Mouse (Mus musculus) spleen, adult 2 months (tissue): ENCODE data around the gene C1ql4. TPM values are rescaled to one million over a fixed set of nuclear protein-coding genes. Genes with fewer than 3 reads are reported as not detected.

Source experiments
- DNase-seq, 2 experiments: peaks; one replicate each; pipeline versions ENCODE4 v3.0.0 to v3.0.0-alpha.2; 2012 to 2021; ENCODE audit warnings: low spot score in 2 of 2, low read depth in 1 of 2
- H3K27ac ChIP-seq: fragments of 200-500 bp; 2 replicates; pipeline ENCODE4 v1.5.1; 2012; ENCODE audit warnings: low read length, inconsistent platforms; ENCODE audit not compliant: insufficient read depth
- H3K27me3 ChIP-seq: fragments of 200-500 bp; 2 replicates; pipeline ENCODE4 v1.6.1; 2012; ENCODE audit warnings: mild to moderate bottlenecking, moderate library complexity, low read length, inconsistent platforms; ENCODE audit not compliant: control insufficient read depth, insufficient read depth
- H3K36me3 ChIP-seq: fragments of 200-500 bp; 2 replicates; pipeline ENCODE4 v1.6.1; 2012; ENCODE audit warnings: mild to moderate bottlenecking, low read length, inconsistent platforms; ENCODE audit not compliant: control insufficient read depth, insufficient read depth
- H3K4me1 ChIP-seq: fragments of 200-500 bp; 2 replicates; pipeline ENCODE4 v1.6.1; 2011; ENCODE audit warnings: inconsistent platforms; ENCODE audit not compliant: control insufficient read depth, insufficient read depth, insufficient read length
- H3K4me3 ChIP-seq: fragments of 200-500 bp; 2 replicates; pipeline ENCODE4 v1.5.1; 2011; ENCODE audit warnings: mild to moderate bottlenecking, inconsistent platforms; ENCODE audit not compliant: insufficient read depth, insufficient read length; ENCODE audit errors: extremely low read depth
- CTCF ChIP-seq: fragments of 200-500 bp; IDR thresholded peaks from 2 replicates; pipeline ENCODE4 v1.5.1; 2011; ENCODE audit warnings: mild to moderate bottlenecking, inconsistent platforms; ENCODE audit not compliant: insufficient read depth, insufficient read length, insufficient replicate concordance; ENCODE audit errors: extremely low read depth
- POLR2A ChIP-seq: fragments of 200-500 bp; IDR thresholded peaks from 2 replicates; pipeline ENCODE4 v1.6.1; 2011; ENCODE audit warnings: low read depth, low read length, inconsistent platforms
- WGBS: fragments of 180-500 bp; shearing (Covaris S2); methylation state at CpG from one replicate; pipeline ENCODE4 v1.1.7; 2018; 5-methylcytosine and 5-hydroxymethylcytosine counted together
- polyA plus RNA-seq: library from polyadenylated mRNA; depleted of rRNA; stranded (reverse); fragments of >200 nt; gene quantifications from 2 replicates; pipeline ENCODE4 v1.2.3, GENCODE M21; 2012

The C1ql4 gene
- polyA plus RNA-seq, 1 experiment = not detected

DNA sequence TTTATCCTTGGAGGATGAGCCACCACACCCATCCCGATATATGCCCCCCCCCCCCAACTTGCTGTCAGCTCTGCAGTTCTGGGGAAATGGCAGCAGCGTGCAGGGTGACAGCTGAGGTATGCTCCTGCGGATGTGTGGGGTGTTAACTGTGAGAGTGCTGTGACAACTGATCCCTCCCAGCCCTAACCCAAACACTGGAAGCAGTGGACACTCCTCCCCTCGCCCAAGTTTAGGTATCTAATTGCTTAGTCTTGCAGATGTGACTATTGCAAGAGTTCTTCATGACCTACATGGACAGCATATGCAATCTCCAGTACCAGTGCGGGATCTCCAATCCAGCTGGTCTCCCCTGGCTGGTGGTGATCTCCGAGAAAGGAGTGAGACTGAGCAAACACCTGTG is 7.7 kb upstream of the C1ql4 start:
- H3K4me1 ChIP-seq = peaks cover 3% of the 10 kb centered on the region; the same call in 1 of the 2 replicates
- 23% methylated on average over 6 of the region's 6 CpGs for WGBS
- H3K36me3 ChIP-seq = no peaks in the 10 kb centered on the region
- DNase-seq = no peak
- H3K27me3 ChIP-seq = peaks cover 41% of the 10 kb centered on the region
- no peak overlapping the region for H3K4me3 ChIP-seq
- no peak overlapping the region for H3K27ac ChIP-seq
- no peak for TF ChIP-seq POLR2A
- no peak for TF ChIP-seq CTCF

GRCm38 (mm10) chr15:99094631-99095270 is 7.1 kb upstream of the C1ql4 start:
- no peaks in the 10 kb centered on the region for H3K36me3 ChIP-seq
- TF ChIP-seq POLR2A (no peak), CTCF (no peak)
- no peak overlapping the region for H3K27ac ChIP-seq
- no peak for DNase-seq
- WGBS = 10% methylated on average over 27 of the region's 27 CpGs
- peaks cover 3% of the 10 kb centered on the region; the same call in 1 of the 2 replicates for H3K4me1 ChIP-seq
- H3K27me3 ChIP-seq = peaks cover 40% of the 10 kb centered on the region
- H3K4me3 ChIP-seq = no peak overlapping the region

GRCm38 (mm10) chr15:99093291-99094258 is 6.0 kb upstream of the C1ql4 start:
- Histone ChIP-seq H3K36me3 (no peaks in the 10 kb centered on the region), H3K4me3 (peak overlapping the region; percentile 21; the same call in 1 of the 2 replicates), H3K4me1 (peaks cover 3% of the 10 kb centered on the region; the same call in 1 of the 2 replicates), H3K27me3 (peaks cover 37% of the 10 kb centered on the region), H3K27ac (no peak overlapping the region)
- WGBS = 6% methylated on average over 56 of the region's 56 CpGs
- TF ChIP-seq CTCF (peak; percentile 2; the same call in 1 of the 2 replicates), POLR2A (no peak)
- DNase-seq = no peak

DNA sequence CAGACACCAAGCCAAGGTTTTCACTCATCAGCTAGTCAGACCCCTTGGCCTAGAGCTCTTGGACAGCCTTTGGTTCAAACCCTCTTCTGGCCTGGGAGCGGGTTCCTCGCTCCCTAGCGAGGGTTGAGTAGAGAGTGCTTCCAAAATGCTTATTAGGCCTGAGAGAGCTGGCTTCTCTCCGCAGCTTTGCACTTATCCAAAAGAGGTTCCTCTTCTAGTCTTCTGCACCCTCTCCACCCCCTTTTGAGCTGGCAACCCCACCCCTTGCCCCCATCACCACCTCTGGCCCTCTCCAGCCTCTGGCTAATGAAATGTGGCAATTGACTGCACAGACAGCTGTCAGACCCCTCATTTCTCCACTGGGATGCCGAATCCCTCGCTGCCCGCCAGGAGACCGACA is 5.3 kb upstream of the C1ql4 start, which contains the start of gene Dnajc22:
Gene Dnajc22, plus strand, starts transcription at position 301 of the 400 bp plus-strand sequence.
- TF ChIP-seq CTCF (no peak), POLR2A (no peak)
- DNase-seq = no peak
- Histone ChIP-seq H3K4me1 (peaks cover 3% of the 10 kb centered on the region; the same call in 1 of the 2 replicates), H3K36me3 (no peaks in the 10 kb centered on the region), H3K4me3 (peak within 1 kb of the TSS; percentile 21; the same call in 1 of the 2 replicates), H3K27me3 (peaks cover 40% of the 10 kb centered on the region), H3K27ac (no peak within 1 kb of the TSS)
- WGBS = 78% methylated on average over 8 of the region's 8 CpGs

DNA sequence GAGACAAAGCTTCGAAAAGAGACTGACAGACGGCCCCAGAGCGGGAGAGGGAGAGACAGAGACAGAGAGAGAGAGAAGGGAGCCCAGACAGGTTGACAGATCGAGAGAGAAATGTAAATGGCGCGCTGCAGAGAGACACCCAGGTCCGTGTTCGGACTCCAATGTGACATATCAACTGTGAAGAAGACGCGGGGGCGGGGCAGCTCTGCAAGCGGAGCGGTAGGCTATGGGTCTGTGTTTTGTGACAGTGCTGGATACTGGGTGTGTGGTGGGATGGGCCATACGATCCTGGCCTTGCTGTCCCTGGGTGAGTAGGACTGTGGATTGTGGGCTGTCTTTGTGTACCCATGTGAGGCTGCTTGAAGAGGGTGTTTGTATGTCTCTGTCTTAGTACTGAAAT is 1.5 kb upstream of the C1ql4 start:
- 46% methylated on average over 14 of the region's 14 CpGs for WGBS
- peaks cover 25% of the 10 kb centered on the region for H3K27me3 ChIP-seq
- no peak for DNase-seq
- H3K4me3 ChIP-seq = no peak overlapping the region
- H3K36me3 ChIP-seq = no peaks in the 10 kb centered on the region
- peaks cover 6% of the 10 kb centered on the region; the same call in 1 of the 2 replicates for H3K4me1 ChIP-seq
- H3K27ac ChIP-seq = no peak overlapping the region
- TF ChIP-seq POLR2A (no peak), CTCF (no peak)

DNA sequence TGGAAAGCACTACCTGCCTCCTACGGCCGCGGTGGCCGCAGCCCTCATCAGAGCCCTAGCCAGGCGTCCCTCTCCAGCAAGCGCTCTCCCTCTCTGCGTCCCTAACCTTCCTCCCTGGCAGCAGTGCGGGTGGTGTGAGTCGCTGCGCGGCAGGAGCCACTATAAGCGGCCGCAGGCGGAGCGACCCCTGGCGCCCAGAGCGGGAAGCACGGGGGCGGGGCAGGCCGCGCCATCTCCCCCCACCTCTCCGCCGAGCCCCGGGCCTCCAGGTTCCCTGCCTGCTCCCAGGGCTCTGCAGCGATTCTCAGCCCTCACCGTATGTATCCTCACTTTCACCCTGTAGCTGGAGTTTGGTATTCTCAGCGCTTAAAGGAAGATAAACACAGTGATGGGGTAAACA is 675 bp upstream of the C1ql4 start:
- WGBS = 2% methylated on average over 27 of the region's 27 CpGs
- TF ChIP-seq POLR2A (no peak), CTCF (peak; percentile 82)
- Histone ChIP-seq H3K27ac (no peak overlapping the region), H3K27me3 (peaks cover 18% of the 10 kb centered on the region), H3K4me1 (peaks cover 4% of the 10 kb centered on the region; the same call in 1 of the 2 replicates), H3K4me3 (no peak overlapping the region), H3K36me3 (no peaks in the 10 kb centered on the region)
- peak in 1 of 2 experiments; percentile 65 for DNase-seq
